Mouse (Mus musculus): Measurements from ENCODE around the gene Gm4498. TPM values are rescaled to one million over a fixed set of nuclear protein-coding genes. Genes with fewer than 3 reads are reported as not detected.

The Gm4498 gene
- polyA plus RNA-seq (2017; shearing (Covaris generic)) = not detected

DNA sequence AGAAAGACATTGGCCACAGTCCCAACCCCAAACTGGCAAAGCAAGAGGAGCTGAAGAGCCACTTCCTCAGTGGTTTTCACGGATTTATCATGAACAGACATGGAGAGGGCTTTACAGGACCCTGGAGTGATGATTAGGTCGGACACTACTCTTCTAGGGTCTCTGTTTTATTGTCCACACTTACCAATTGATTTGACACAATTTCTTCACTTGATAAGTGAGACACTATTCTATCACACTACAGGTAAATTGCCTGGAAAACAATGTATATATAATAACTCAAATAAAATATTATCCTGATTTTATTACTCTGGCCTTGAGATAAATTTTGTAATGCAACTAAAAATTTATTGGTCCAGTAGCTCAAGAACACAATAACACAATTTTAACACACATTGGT is at the start of gene Gm4498:
Gm4498 (minus strand) TSS at position 101 of the 400 bp plus-strand sequence.

DNA sequence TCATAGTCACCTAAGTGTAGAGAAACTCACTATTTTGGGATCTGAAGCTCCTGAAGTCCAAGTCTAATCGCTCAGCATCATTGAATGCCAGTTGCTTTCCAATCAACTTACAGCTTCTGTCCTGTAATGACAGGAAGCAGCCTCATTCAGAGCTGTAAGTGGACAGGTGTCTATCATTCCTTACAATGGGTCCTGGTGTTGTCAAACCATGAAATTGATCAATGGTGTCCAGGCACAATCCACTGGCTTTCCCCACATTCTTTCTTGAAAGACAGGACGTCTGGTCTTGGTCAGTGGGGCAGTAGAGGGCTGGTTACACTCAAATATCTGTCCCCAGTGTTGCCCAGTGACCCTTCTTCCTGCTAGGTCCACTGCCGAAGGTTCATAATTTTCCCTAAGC is 29.1 kb upstream of the Gm4498 start, which contains the start of gene Gm5890:
Gm5890 (minus strand) TSS at position 101 of the 400 bp plus-strand sequence.

DNA sequence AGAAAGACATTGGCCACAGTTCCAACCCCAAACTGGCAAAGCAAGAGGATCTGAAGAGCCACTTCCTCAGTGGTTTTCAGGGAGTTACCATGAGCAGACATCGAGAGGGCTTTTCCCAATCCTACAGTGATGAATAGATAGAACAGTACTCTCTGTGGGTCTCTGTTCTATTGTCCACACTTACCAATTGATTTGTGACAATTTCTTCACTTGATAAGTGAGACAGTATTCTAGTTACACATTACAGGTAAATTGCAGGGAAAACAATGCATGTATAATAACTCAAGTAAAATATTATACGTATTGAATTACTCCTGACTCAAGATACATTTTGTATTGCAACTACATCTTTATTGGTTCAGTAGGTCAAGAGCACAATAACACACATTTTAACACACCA is 28.1 kb downstream of the Gm4498 start, which contains the start of gene Gm6164:
Gm6164 (minus strand) TSS at position 101 of the 400 bp plus-strand sequence.

DNA sequence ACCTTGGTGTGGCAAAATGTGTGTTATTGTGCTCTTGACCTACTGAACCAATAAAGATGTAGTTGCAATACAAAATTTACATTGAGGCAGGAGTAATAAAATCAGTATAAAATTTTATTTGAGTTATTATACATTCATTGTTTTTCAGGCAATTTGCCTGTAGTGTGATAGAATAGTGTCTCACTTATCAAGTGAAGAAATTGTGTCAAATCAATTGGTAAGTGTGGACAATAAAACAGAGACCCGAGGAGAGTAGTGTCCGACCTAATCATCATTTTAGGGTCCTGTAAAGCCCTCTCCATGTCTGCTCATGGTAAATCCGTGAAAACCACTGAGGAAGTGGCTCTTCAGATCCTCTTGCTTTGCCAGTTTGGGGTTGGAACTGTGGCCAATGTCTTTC is 40.2 kb downstream of the Gm4498 start, which contains the start of gene Vmn1r95:
Vmn1r95 (plus strand) TSS at position 301 of the 400 bp plus-strand sequence.

Other genes starting within 250 kb of the Gm4498 start
- gene Nlrp9b, start 242.4 kb downstream of the Gm4498 start, polyA plus RNA-seq (2017; shearing (Covaris generic)) = under 1 TPM in 1 of 2 experiments, not detected in 1; 0.44 TPM
- under 1 TPM; 0.11 to 0.22 TPM for gene Vmn1r91, start 134.1 kb downstream of the Gm4498 start, polyA plus RNA-seq (2017; shearing (Covaris generic))
- gene Gm16442, start 111.2 kb downstream of the Gm4498 start, polyA plus RNA-seq (2017; shearing (Covaris generic)) = not detected
- not detected for gene Vmn1r93, start 94.7 kb downstream of the Gm4498 start, polyA plus RNA-seq (2017; shearing (Covaris generic))
- gene Vmn1r94, start 65.5 kb downstream of the Gm4498 start, polyA plus RNA-seq (2017; shearing (Covaris generic)) = not detected
- gene Vmn1r95, start 40.1 kb downstream of the Gm4498 start, polyA plus RNA-seq (2017; shearing (Covaris generic)) = not detected
- gene Gm6164, start 28.2 kb downstream of the Gm4498 start, polyA plus RNA-seq (2017; shearing (Covaris generic)) = not detected
- under 1 TPM in 1 of 2 experiments, not detected in 1; 0.36 TPM for gene Gm5890, start 29.0 kb upstream of the Gm4498 start, polyA plus RNA-seq (2017; shearing (Covaris generic))
- gene Gm4133, start 100.2 kb upstream of the Gm4498 start, polyA plus RNA-seq (2017; shearing (Covaris generic)) = not detected
- not detected for gene Gm5728, start 141.6 kb upstream of the Gm4498 start, polyA plus RNA-seq (2017; shearing (Covaris generic))
- gene Vmn1r100, start 184.1 kb upstream of the Gm4498 start, polyA plus RNA-seq (2017; shearing (Covaris generic)) = not detected
- gene Vmn1r101, start 208.8 kb upstream of the Gm4498 start, polyA plus RNA-seq (2017; shearing (Covaris generic)) = not detected
- gene Gm10670, start 241.1 kb upstream of the Gm4498 start, polyA plus RNA-seq (2017; shearing (Covaris generic)) = not detected

Measured in activated CD4-positive, CD25-positive, alpha-beta regulatory T cell (primary cell).